Mouse (Mus musculus): ENCODE measurements at regions not wholly inside any gene's neighbourhood (a gene's known extent, or its start where the extent isn't known, plus 50 kb on each side); places are given as distances from the start of the nearest gene placed in this dataset.

DNA sequence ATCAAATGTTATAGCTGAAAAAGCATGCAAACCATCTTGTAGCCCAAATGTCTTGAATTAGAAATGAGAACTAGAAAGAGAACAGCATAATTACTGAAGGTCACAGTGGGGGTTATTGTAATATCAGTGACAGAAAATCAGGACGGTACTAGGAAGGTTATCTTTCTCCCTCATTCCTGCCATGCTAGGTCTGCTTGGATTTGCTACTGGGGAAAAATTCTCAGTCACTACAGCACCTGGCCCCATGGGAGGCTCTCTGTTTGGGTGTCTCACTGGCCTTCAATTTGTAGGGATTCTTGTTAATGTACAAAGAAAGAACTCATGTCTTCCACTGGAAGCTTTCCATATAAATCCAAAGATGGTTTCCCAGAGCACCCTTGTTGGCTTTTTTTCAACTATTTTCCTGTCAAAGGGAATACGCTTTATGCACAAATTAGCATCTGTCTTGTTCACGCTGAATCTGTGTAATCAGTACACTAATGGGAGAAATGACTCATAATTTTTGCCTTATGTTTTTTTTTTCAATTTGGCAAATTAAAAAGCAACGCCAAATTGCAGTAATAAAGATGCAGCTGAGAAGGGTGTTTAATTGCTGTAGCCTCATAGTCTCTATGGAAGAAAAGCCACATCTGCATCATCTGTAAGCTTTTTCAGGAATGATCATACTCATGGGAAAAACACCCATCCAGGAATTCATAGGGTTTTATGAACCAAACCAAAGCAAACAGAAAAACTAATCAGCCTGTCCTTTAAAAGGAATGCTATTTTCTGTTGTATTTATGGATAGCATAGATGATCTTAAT lies 290.2 kb upstream of the Arhgef26 start:
- no peak overlapping the region for H3K9ac ChIP-seq (ENCODE audit: low read length)
- no peaks in the 10 kb centered on the region for H3K4me1 ChIP-seq (replicated peaks; ENCODE audit: control insufficient read depth, insufficient read depth, low read length)
- H3K36me3 ChIP-seq (ENCODE audit: control insufficient read depth, insufficient read depth, low read length) = no peaks in the 10 kb centered on the region
- DNase-seq (ENCODE audit: low spot score) (no peak), ATAC-seq (replicated peaks; ENCODE audit: low FRiP score) (no peak)
- H3K27me3 ChIP-seq (ENCODE audit: control insufficient read depth, insufficient read depth, low read length) = no peaks in the 10 kb centered on the region
- WGBS = 80% methylated on average over 4 of the region's 4 CpGs
- no peak overlapping the region for H3K4me3 ChIP-seq (ENCODE audit: low read depth, low read length)
- H3K9me3 ChIP-seq (ENCODE audit: control insufficient read depth, low read length) = no peaks in the 10 kb centered on the region
- H3K4me2 ChIP-seq (ENCODE audit: low read depth, low read length, severe bottlenecking) = no peak overlapping the region
- no peak overlapping the region for H3K27ac ChIP-seq (ENCODE audit: low read depth, low read length)

DNA sequence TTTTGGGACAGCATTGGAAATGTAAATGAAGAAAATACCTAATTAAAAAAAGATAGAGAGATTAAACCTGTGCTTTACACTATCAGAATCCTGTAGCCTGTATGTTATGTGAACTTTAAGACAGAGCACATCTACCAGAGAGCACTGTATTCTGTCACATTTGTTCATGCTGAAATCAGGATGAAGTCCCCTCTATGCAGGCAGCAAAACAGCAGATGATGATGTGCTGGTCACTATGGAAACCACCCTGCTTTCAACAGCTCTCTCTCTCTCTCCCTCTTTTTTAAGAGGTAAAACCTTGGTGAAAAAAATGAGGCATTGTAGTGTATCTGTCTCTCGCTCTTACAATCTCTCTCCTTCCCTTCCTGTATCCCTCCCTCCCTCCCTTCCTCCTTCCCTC lies 283.9 kb upstream of the Arhgef26 start:
- 100% methylated on average over 1 of the region's 1 CpGs for WGBS
- ATAC-seq (replicated peaks; ENCODE audit: low FRiP score) (no peak), DNase-seq (ENCODE audit: low spot score) (no peak)
- H3K4me2 ChIP-seq (ENCODE audit: low read depth, low read length, severe bottlenecking) = no peak overlapping the region
- no peak overlapping the region for H3K27ac ChIP-seq (ENCODE audit: low read depth, low read length)
- H3K9ac ChIP-seq (ENCODE audit: low read length) = no peak overlapping the region
- H3K27me3 ChIP-seq (ENCODE audit: control insufficient read depth, insufficient read depth, low read length) = no peaks in the 10 kb centered on the region
- H3K36me3 ChIP-seq (ENCODE audit: control insufficient read depth, insufficient read depth, low read length) = no peaks in the 10 kb centered on the region
- H3K4me3 ChIP-seq (ENCODE audit: low read depth, low read length) = no peak overlapping the region
- no peaks in the 10 kb centered on the region for H3K4me1 ChIP-seq (replicated peaks; ENCODE audit: control insufficient read depth, insufficient read depth, low read length)
- no peaks in the 10 kb centered on the region for H3K9me3 ChIP-seq (ENCODE audit: control insufficient read depth, low read length)

DNA sequence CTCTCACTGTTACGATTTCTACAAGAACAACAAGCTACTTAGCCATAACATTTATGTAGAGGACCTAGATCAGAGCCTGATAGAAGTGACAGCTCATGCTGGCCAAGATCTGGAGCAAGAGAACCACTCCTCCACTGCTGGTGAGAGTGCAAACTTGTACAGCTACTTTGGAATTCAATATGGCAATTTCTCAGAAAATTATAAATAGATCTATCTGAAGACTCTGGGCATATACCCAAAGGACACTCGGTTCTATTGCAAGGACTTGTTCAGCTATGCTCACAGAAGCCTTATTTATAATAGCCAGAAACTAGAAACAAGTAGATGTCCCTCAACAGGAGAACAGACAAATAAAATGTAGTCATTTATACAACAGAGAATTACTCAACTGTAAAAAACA lies 259.6 kb upstream of the Arhgef26 start:
- no peak overlapping the region for H3K4me2 ChIP-seq (ENCODE audit: low read depth, low read length, severe bottlenecking)
- WGBS = 80% methylated on average over 2 of the region's 2 CpGs
- no peaks in the 10 kb centered on the region for H3K9me3 ChIP-seq (ENCODE audit: control insufficient read depth, low read length)
- no peak for DNase-seq (ENCODE audit: low spot score)
- no peak overlapping the region for H3K4me3 ChIP-seq (ENCODE audit: low read depth, low read length)
- H3K9ac ChIP-seq (ENCODE audit: low read length) = no peak overlapping the region
- H3K36me3 ChIP-seq (ENCODE audit: control insufficient read depth, insufficient read depth, low read length) = no peaks in the 10 kb centered on the region
- no peaks in the 10 kb centered on the region for H3K4me1 ChIP-seq (replicated peaks; ENCODE audit: control insufficient read depth, insufficient read depth, low read length)
- ATAC-seq (replicated peaks; ENCODE audit: low FRiP score) = no peak
- no peaks in the 10 kb centered on the region for H3K27me3 ChIP-seq (ENCODE audit: control insufficient read depth, insufficient read depth, low read length)
- H3K27ac ChIP-seq (ENCODE audit: low read depth, low read length) = no peak overlapping the region

DNA sequence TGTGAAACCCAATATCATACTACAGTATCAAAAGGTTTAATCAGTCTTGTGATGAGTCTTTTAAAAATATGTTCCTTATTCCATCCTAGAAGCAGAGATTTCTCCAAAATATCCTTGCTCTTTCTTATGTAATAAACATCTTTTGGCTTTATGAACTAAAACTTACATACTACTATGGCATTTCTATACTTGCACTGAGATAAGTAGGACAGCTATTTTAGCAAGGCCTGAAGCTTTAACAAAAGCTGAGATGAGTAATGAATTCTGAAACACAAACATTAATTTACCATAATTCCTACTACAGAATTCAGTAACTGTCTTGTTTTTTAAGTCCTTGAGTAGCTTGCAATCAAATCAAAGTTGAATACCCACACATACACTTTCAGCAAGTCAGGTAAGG lies 252.6 kb upstream of the Arhgef26 start:
- Histone ChIP-seq H3K4me2 (ENCODE audit: low read depth, low read length, severe bottlenecking) (no peak overlapping the region), H3K27me3 (ENCODE audit: control insufficient read depth, insufficient read depth, low read length) (no peaks in the 10 kb centered on the region), H3K9me3 (ENCODE audit: control insufficient read depth, low read length) (no peaks in the 10 kb centered on the region), H3K4me3 (ENCODE audit: low read depth, low read length) (no peak overlapping the region), H3K9ac (ENCODE audit: low read length) (no peak overlapping the region), H3K36me3 (ENCODE audit: control insufficient read depth, insufficient read depth, low read length) (no peaks in the 10 kb centered on the region), H3K27ac (ENCODE audit: low read depth, low read length) (no peak overlapping the region), H3K4me1 (replicated peaks; ENCODE audit: control insufficient read depth, insufficient read depth, low read length) (no peaks in the 10 kb centered on the region)
- no peak for ATAC-seq (replicated peaks; ENCODE audit: low FRiP score)
- no peak for DNase-seq (ENCODE audit: low spot score)

DNA sequence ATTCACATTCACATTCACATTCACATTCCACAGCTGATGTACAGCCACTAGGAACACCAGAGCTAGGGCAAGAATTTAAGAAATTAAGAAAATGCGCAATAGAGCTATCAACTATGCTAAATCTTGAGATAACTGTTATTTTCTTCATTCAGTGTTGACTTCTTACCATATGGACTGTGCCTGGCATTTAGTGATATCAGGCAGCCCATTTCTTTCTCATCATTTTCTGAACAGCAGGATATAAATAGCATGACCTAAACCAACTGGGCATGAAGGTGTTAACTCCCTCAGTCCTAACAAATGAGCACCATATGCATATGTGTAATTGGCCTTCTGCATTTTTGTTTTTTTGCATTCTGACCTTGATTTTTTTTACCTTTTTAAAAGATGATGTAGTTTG lies 250.9 kb upstream of the Arhgef26 start:
- Histone ChIP-seq H3K27me3 (ENCODE audit: control insufficient read depth, insufficient read depth, low read length) (no peaks in the 10 kb centered on the region), H3K4me3 (ENCODE audit: low read depth, low read length) (no peak overlapping the region), H3K4me2 (ENCODE audit: low read depth, low read length, severe bottlenecking) (no peak overlapping the region), H3K9me3 (ENCODE audit: control insufficient read depth, low read length) (no peaks in the 10 kb centered on the region), H3K9ac (ENCODE audit: low read length) (no peak overlapping the region), H3K36me3 (ENCODE audit: control insufficient read depth, insufficient read depth, low read length) (no peaks in the 10 kb centered on the region), H3K4me1 (replicated peaks; ENCODE audit: control insufficient read depth, insufficient read depth, low read length) (no peaks in the 10 kb centered on the region), H3K27ac (ENCODE audit: low read depth, low read length) (no peak overlapping the region)
- ATAC-seq (replicated peaks; ENCODE audit: low FRiP score) (0 out of 2 replicates have a peak, but pooled peaks have one; percentile 44), DNase-seq (ENCODE audit: low spot score) (no peak)
- 84% methylated on average over 1 of the region's 1 CpGs for WGBS

DNA sequence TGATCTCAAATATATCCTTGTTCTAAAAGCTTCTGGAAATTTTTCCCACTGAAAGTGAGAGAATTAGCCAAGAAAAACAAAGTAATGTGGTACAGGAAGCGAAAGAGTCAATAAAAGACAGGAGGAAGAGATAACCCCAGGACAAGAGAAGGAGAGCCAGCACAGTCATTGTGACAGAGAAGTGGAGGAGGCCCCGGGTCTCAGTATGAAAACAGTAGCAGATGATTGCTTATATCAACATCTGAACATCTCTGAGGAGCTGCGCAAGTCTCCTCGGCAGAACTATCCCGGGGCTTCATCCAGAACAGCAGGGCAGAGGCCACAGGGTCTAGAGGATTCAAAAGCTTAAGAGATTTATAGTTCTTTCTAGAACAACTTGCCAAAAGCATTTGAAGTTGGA lies 235.0 kb upstream of the Arhgef26 start:
- no peak for ATAC-seq (replicated peaks; ENCODE audit: low FRiP score)
- WGBS = 61% methylated on average over 5 of the region's 5 CpGs
- Histone ChIP-seq H3K36me3 (ENCODE audit: control insufficient read depth, insufficient read depth, low read length) (no peaks in the 10 kb centered on the region), H3K4me1 (replicated peaks; ENCODE audit: control insufficient read depth, insufficient read depth, low read length) (no peaks in the 10 kb centered on the region), H3K27ac (ENCODE audit: low read depth, low read length) (no peak overlapping the region), H3K4me3 (ENCODE audit: low read depth, low read length) (no peak overlapping the region), H3K27me3 (ENCODE audit: control insufficient read depth, insufficient read depth, low read length) (no peaks in the 10 kb centered on the region), H3K4me2 (ENCODE audit: low read depth, low read length, severe bottlenecking) (no peak overlapping the region), H3K9ac (ENCODE audit: low read length) (no peak overlapping the region), H3K9me3 (ENCODE audit: control insufficient read depth, low read length) (no peaks in the 10 kb centered on the region)
- DNase-seq (ENCODE audit: low spot score) = no peak

DNA sequence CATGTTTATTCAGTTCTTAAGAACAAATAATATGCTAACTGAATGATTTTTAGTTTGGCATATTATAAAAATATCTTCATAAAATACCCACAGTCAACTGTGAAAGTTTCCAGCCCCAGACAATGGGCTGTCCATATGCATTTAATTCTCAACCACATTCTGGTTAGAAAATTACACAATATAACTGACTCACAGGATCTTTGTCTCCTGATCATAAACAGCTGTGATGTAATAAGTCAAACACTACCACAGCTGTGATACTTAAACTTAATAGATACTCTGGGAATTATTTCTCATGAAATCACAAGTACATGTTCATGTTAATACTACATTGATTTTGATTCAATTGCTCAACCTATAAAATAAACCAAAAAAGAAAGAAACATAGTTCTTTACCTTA lies 234.3 kb upstream of the Arhgef26 start:
- Histone ChIP-seq H3K9ac (ENCODE audit: low read length) (no peak overlapping the region), H3K4me1 (replicated peaks; ENCODE audit: control insufficient read depth, insufficient read depth, low read length) (no peaks in the 10 kb centered on the region), H3K9me3 (ENCODE audit: control insufficient read depth, low read length) (no peaks in the 10 kb centered on the region), H3K27ac (ENCODE audit: low read depth, low read length) (no peak overlapping the region), H3K36me3 (ENCODE audit: control insufficient read depth, insufficient read depth, low read length) (no peaks in the 10 kb centered on the region), H3K27me3 (ENCODE audit: control insufficient read depth, insufficient read depth, low read length) (no peaks in the 10 kb centered on the region), H3K4me3 (ENCODE audit: low read depth, low read length) (no peak overlapping the region), H3K4me2 (ENCODE audit: low read depth, low read length, severe bottlenecking) (no peak overlapping the region)
- no peak for ATAC-seq (replicated peaks; ENCODE audit: low FRiP score)
- no peak for DNase-seq (ENCODE audit: low spot score)

DNA sequence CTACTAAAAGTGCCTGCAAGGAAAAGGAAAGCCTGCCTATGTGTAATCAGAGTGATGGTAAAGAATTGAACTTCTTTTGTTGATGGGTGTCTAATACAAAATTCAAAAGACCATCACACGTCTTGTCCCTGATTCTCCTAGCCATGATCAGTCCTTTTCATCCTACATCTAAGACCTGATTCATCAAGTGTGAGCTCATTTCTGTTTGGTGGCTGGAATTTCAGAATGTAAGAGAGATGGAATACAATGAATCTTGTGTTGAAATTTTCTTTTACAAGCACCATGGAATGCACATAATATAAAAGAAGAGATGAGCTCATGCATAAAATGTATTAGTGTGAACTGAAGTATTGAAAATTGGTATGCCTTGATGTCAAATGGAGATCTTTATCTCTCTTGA lies 233.6 kb upstream of the Arhgef26 start:
- H3K9me3 ChIP-seq (ENCODE audit: control insufficient read depth, low read length) = no peaks in the 10 kb centered on the region
- ATAC-seq (replicated peaks; ENCODE audit: low FRiP score) (peak; percentile 72), DNase-seq (ENCODE audit: low spot score) (no peak)
- no peaks in the 10 kb centered on the region for H3K36me3 ChIP-seq (ENCODE audit: control insufficient read depth, insufficient read depth, low read length)
- H3K27me3 ChIP-seq (ENCODE audit: control insufficient read depth, insufficient read depth, low read length) = no peaks in the 10 kb centered on the region
- no peak overlapping the region for H3K27ac ChIP-seq (ENCODE audit: low read depth, low read length)
- 25% methylated on average over 1 of the region's 1 CpGs for WGBS
- H3K4me3 ChIP-seq (ENCODE audit: low read depth, low read length) = no peak overlapping the region
- H3K4me2 ChIP-seq (ENCODE audit: low read depth, low read length, severe bottlenecking) = no peak overlapping the region
- H3K4me1 ChIP-seq (replicated peaks; ENCODE audit: control insufficient read depth, insufficient read depth, low read length) = no peaks in the 10 kb centered on the region
- no peak overlapping the region for H3K9ac ChIP-seq (ENCODE audit: low read length)

DNA sequence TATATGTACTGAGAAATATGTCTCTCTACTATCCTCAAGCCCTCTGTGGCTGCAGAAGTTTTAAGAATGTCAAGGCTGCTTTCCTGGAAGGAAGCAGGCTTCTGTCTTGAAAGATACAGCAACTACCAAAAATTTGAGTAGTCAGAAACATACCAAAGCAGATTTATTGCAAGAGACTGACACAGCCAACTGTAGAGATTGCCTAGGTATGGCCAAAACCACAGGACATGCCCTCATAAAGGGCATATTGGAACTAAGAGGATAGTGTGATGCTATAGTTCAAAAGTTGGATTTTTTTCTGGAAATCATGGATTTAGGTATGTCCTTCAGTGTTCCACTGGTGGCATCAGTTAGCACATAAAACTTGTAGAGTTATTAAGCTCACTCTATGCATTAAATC lies 230.8 kb upstream of the Arhgef26 start:
- Histone ChIP-seq H3K9me3 (ENCODE audit: control insufficient read depth, low read length) (no peaks in the 10 kb centered on the region), H3K4me1 (replicated peaks; ENCODE audit: control insufficient read depth, insufficient read depth, low read length) (no peaks in the 10 kb centered on the region), H3K27me3 (ENCODE audit: control insufficient read depth, insufficient read depth, low read length) (no peaks in the 10 kb centered on the region), H3K27ac (ENCODE audit: low read depth, low read length) (no peak overlapping the region), H3K4me3 (ENCODE audit: low read depth, low read length) (no peak overlapping the region), H3K36me3 (ENCODE audit: control insufficient read depth, insufficient read depth, low read length) (no peaks in the 10 kb centered on the region), H3K9ac (ENCODE audit: low read length) (no peak overlapping the region), H3K4me2 (ENCODE audit: low read depth, low read length, severe bottlenecking) (no peak overlapping the region)
- ATAC-seq (replicated peaks; ENCODE audit: low FRiP score) (no peak), DNase-seq (ENCODE audit: low spot score) (no peak)

Data from forebrain, embryonic 11.5 days (tissue).